Mouse (Mus musculus): ENCODE results near the gene Sorl1.

The Sorl1 gene

GRCm38 (mm10) chr9:41958282-41958681 lies 165.8 kb downstream of the Sorl1 start:
- DNase-seq (ENCODE audit: low read depth, low spot score), result no peak

GRCm38 (mm10) chr9:41953486-41953885 lies 170.6 kb downstream of the Sorl1 start:
- no peak for DNase-seq (ENCODE audit: low read depth, low spot score)

DNA sequence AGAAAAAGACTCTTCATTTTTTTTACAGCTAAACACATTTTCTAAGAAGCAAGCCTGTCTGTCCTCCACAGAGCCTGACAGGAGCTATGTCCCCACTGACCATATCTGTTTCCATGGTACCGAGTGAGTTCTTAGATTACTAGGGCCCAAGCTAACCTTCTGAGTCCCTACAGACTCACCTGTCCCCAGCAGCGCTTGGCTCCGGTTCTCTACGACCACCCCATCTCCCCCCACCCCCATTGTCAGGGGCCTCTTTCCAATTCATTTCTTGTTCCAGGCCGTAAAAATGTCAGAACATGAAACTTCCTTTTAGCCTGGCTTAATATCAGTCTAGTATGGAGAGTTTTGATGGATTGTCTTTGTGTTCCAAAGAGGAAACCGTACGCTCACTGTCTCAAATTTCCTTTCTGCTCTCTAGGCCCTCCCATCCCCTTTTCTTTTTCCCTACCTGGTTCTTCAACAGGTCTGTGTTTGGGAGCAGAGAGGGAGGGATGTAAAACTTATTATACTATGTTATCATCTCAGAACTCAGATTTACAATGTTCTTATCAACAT lies 171.4 kb downstream of the Sorl1 start:
- DNase-seq (ENCODE audit: low read depth, low spot score), result no peak

DNA sequence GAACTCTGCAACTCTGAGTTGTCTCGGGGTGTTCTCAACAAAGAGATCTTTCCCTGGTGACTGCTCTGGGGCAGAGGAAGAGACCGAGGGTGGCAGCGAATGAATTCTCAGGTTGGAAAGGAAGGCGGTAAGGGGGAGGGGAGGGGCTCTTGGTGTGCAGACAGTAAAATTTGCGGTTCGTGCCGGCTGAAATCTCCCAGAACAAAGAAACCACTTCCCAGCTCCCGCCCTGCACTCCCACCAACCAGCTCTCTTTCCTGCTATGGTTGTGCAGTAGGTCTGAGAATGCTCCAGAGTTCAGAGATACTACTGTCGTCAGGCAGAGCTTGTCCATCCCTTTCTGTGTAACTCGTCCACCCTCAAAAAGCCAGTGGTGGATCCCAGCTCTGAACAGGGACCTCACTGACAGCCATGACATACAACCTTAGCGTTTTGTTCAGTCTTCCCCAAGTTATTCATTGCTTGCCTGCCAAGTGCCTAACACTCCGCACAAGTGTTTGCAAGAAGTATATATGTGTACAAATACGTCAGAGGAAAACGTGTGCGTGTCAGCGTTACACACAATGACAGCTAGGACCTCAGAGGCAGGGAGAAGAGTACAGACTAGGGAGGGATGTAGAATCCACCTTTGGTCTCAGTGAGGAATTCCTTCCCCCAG lies 172.5 kb downstream of the Sorl1 start:
- DNase-seq (ENCODE audit: low read depth, low spot score), result no peak

- DNase-seq (ENCODE audit: low read depth, low spot score), result no peak
Observed at GRCm38 (mm10) chr9:41950991-41951451, 173.1 kb downstream of the Sorl1 start.

GRCm38 (mm10) chr9:41950109-41950990 lies 173.7 kb downstream of the Sorl1 start:
- DNase-seq (ENCODE audit: low read depth, low spot score), result no peak

GRCm38 (mm10) chr9:41949476-41949875 lies 174.6 kb downstream of the Sorl1 start:
- DNase-seq (ENCODE audit: low read depth, low spot score), result no peak

DNA sequence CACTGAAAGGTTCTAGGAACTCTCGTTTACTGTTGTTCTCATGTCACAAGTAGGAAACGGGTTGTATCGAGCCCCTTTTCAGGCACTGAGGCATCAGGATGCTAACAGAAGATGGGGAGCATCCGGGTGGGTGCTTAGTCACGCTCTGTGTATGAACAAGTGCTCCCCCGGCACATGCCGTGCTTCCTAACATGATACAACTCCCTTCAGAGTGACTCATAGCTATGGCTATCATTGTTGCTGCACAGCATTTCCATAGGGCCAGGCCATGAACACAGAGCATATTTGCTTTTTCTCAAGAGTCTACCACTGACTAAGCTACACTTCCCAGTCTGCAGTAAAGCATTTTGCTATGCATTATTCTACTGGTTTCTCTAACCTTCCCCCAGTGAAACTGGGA lies 179.1 kb downstream of the Sorl1 start:
- no peak for DNase-seq (ENCODE audit: low read depth, low spot score)

DNA sequence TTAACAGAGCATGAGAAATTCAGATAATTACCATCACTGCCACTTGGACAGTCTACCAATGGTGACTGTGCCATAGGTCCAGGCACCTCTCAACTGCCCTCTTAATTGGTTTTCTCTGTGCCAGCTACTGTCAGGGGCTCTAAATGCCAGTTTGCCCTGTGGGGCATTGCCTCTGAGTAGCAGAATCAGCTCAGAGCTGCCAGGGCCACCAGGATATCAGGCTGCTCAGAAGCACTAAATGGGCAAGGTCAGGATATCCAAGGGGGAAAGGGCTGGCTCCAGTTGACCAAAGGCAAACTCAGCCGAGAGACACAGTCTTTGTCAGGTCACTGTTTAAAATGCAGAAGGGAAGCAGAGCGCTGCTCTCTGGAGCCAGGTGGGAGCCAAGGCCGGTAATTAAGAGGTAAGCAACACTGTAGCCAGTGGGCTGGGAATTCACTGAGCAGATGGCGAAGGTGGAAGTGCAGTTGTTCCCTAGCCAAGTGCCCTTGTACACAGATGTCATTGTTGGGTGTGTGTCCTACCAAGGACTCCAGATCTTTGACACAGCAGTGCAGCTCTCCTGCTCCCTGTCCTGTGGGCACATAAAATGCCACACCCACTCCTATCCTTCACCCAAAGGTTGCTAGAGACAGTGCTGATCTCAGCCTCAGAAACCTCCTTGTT lies 181.0 kb downstream of the Sorl1 start:
- no peak for DNase-seq (ENCODE audit: low read depth, low spot score)

DNA sequence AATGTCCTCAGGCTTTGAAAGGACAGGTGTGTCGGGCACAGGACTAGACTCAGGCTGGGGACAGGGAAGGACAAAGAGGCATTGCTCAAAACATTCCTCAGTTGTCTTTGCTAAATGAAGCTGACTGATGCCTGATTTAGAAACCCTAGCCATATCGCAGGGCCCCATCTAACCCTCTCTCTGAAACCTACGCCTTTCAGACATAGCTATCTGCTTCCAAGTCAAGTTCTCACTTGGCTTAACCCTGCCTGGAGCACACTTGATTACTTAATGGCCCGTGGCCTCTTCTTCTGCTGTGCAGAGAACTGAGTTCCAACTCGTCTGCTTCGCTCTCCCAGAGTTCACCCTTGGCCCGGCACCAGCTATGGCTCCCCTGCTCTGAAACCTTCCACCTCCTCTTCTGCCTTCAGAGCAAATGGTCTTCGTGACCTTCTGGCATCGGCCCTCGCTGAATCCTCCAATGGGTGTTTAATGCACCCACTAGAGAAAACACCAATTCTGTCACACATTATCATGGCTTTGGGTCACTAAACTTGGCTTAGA lies 183.7 kb downstream of the Sorl1 start:
- no peak for DNase-seq (ENCODE audit: low read depth, low spot score)

DNA sequence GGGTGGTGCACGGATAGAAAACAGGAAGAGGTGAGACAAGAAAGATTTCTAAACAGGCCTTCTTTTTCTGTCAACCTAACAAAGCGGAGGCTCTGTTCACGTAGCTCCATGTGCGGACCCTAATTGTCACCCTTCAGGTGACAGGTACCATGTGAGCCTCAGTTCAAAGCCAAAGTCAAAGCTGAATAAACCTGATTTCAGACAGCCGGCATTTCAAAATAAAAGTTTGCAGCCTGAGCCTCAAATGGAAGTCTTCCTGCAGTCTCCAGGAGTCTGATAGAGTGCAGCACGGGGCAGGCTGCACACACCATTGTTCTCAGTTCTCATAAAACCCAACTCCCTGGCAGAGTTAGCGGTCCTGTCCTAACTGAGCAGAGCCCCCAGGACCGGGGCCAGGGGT lies 185.6 kb downstream of the Sorl1 start:
- DNase-seq (ENCODE audit: low read depth, low spot score), result no peak

DNA sequence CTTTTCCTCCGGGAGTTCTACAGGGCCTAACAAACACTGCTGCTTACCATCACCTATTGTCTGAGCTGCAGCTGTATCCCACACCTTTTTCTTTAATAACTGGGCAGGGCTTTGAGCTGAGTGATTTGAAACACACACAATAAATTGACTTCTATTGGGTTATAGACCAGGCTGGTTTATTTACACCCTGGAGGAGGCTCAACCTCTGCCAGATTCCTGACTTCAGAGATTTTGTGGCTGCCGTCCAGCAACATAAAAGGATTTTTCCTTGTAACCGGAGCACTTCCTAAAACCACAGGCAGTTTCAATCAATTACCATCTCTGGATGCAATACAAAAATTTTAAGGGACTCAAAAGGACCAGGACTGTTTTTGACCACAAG lies 186.1 kb downstream of the Sorl1 start:
- no peak for DNase-seq (ENCODE audit: low read depth, low spot score)

DNA sequence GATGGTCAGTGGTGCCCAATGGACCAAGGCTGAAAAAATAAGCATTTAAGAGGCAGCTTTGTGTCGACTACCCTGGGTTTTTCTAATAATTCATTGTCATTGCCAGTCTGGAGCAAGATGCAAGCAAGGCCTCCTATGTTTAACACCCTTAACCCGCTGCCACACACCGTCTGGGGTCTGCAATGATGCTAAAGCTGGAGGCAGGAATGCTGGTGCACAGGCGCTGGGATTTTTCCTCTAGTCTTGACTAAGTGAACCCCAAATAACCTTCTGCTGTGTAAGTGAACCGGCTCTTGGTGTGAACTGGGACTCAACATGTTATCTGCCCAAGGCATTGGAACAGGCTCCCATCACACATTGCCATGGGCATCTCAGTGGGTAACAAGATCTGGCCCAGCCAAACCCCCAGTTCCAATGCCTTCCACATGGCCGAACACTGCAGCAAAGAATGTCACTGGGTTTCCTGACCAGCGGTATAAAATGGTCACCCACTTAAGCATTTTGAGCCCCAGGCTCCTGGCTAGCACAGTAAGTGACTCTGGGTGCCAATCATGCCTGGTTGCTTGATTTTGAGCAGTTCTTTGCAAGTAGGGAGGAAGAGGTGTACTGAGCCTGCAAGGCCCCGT lies 186.6 kb downstream of the Sorl1 start:
- DNase-seq (ENCODE audit: low read depth, low spot score), result no peak

GRCm38 (mm10) chr9:41936598-41936997 lies 187.5 kb downstream of the Sorl1 start:
- DNase-seq (ENCODE audit: low read depth, low spot score), result no peak

- no peak for DNase-seq (ENCODE audit: low read depth, low spot score)
Observed at GRCm38 (mm10) chr9:41935979-41936378, 188.1 kb downstream of the Sorl1 start.

DNA sequence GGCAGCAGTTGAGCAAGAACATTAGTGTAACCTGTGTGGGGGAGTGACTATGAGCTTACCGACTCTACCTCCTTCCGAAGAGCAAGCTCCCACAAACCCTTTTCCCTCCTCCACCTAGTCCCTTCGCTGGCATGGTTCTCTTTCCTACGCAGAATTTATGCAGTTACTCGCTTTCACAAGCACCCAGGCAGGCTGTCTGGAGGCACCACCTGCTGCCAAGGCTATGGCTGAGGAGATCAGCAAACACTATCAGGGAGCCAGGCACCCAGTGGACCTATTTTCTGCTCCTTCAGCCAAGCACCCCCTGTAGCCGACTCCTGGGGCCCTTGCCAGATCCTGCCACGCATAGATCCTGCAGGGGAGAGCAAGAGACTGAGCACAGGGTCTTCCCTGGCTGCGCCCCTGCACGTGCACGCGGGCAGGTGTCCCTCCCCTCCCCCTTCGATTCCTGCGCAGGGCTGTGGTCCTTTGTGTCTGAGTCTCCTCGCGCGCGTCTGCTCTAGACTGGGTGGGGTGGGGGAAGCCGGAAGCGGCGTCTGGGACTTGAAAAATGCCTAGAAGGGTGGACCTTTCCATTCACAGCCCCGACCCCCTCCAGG lies 188.6 kb downstream of the Sorl1 start:
- no peak for DNase-seq (ENCODE audit: low read depth, low spot score)

- DNase-seq (ENCODE audit: low read depth, low spot score), result no peak
Observed at GRCm38 (mm10) chr9:41934848-41935372, 189.2 kb downstream of the Sorl1 start.

- no peak for DNase-seq (ENCODE audit: low read depth, low spot score)
Observed at GRCm38 (mm10) chr9:41929986-41930385, 194.1 kb downstream of the Sorl1 start.

DNA sequence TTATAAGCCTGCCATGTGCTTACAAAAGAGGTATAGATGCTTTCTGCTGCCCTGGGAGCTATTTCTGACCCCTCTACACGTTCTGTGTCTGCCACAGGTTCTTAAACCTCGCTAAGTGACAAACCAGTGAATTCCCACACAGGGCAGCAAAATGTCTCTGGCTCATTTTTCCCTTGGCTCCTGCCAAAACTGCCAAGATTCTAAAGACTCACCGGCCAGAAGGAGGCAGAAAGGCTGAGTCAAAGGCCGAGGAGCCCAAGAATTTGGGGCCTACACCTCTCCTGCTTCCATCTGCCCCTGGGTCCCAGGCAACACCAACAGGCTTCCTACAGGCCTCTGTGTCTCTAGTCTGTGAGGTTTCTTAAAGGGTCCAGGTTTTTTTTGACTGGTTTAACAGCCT lies 198.4 kb downstream of the Sorl1 start:
- DNase-seq (ENCODE audit: low read depth, low spot score), result no peak

GRCm38 (mm10) chr9:41924140-41924539 lies 200.0 kb downstream of the Sorl1 start:
- DNase-seq (ENCODE audit: low read depth, low spot score), result no peak

DNA sequence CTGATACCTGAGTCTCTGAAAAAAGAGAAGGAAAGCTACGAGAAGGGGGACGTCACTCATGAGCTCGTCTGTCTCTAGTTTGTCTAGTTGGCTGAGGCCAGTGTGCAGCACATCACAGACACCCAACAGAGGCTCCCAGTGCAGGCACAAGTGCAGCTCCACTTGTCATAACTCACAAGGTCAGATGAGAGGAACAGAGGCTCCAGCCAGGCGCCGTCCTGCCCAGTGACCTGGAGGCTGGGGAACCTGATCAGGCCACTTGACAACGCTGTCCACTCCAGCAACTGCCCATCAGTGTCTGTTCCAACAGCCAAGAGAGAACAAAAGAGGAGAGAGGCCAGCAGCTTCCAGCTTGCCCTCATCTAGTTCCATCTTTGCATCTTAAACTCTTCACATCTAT lies 201.7 kb downstream of the Sorl1 start:
- DNase-seq (ENCODE audit: low read depth, low spot score), result no peak
